Mouse (Mus musculus) kidney, adult 9 months (tissue): ENCODE measurements at regions not wholly inside any gene's neighbourhood (a gene's known extent, or its start where the extent isn't known, plus 50 kb on each side); places are given as distances from the start of the nearest gene placed in this dataset.

ENCODE experiments used
- DNase-seq: peaks from one replicate; pipeline ENCODE4 v3.0.0; 2022

DNA sequence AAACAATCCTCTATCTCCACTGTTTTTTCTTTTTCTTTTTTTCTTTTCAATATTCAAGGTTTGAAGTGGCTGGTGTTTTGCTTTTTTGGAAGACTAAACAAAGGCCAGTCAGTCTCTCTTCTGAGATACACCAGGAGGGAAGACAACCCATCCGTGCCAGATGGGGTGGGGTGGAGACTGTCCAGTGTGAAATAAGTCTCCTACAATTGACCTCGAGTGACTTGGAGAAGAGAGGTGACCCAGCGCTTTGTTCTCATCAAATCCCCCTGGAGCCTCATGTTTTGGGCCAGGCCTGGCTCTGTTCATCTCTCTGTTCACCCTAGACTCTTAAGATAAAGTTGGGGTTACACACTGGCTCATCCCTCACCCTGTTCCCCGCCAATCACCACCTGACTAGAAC, 169.2 kb upstream of the Tbca start:
- DNase-seq = no peak

DNA sequence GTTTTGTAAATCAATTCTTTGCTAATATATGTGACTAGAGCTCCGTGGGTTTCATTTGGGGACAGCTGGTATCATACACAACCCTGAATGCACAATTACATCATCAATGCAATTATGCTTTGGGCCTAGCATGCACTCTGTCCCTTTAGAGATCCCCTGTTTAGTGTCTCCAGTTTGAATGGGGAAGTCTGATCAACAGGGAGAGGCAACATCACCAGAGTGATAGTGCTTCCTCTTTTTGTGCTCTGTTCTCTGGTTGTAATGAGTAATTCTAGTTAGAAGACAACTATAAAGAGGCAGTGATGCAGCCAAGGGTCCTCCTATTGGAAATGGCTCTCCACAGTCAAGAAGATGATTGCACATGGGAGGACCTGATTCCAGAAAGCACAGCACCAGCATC, 158.7 kb upstream of the Tbca start:
- DNase-seq = no peak

- DNase-seq = no peak
Observed at GRCm38 (mm10) chr13:94630685-94631084, 158.0 kb upstream of the Tbca start.

GRCm38 (mm10) chr13:94632730-94633129, 156.0 kb upstream of the Tbca start:
- DNase-seq = no peak

- no peak for DNase-seq
Observed at GRCm38 (mm10) chr13:94640336-94640735, 148.4 kb upstream of the Tbca start.

DNA sequence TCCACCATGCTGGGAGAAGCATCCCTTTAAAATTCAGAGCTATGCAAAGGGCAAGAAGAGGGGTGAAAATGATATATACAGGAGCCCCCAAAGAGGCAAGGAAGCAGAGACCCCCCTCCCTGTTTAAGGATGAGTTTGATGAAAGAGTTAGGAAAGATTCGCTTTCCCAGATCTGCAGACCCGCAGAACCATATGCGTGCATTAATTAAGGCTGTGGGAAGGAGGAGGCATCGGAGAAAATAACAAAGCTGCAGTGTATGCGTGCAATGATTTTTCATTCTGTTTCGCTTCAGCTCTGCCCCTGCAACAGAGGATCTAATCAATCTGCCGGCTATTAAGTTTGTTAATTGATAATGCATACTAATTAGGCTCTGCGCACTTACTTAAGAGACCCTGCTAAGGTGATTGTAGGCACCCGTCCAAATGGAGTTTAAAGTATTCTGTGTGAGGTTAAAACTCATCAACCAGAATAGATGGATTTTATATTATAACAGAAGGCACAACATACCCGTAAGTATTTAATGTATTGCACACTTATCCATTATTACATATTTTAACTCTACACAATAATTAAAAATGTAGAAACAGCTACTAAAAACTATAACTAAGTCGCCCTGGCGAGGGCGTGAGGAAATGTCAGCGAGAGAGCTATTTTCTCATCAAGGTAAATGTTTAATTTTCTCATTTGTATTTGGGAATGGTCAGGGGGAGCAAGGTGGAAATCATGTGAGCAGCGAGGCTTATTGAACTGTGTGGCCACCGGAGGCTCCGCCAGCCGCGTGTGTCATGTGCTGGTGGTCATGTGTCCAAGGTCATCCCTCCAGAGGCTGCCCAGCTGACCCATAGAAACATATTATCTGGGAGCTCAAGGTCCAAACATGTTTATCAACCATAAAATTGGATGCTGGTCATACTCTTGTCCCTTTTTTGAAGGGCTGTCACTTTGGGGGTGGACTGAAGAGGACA, 143.2 kb upstream of the Tbca start:
- peak; percentile 42 for DNase-seq

DNA sequence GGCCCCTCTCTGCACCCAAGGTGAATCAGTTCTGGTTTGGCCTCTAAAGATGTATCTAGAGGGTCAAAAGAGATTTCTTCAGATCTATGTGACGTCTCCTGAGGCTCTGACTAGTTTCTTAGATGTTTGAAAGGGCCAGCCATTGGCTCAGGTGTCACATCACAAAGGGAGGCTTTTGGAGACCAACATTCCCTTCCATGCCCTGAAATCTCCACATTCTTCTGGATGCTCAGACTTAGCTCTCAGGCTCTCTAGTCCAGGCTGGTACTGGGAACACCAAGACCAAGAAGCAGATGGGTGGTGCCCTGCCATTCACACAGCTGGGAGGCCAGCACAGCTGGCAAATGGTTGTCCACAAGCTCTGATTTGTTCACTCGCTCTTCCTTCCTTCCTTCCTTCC, 142.4 kb upstream of the Tbca start:
- DNase-seq = no peak

- peak; percentile 10 for DNase-seq
Observed at GRCm38 (mm10) chr13:94646781-94647555, 141.7 kb upstream of the Tbca start.

DNA sequence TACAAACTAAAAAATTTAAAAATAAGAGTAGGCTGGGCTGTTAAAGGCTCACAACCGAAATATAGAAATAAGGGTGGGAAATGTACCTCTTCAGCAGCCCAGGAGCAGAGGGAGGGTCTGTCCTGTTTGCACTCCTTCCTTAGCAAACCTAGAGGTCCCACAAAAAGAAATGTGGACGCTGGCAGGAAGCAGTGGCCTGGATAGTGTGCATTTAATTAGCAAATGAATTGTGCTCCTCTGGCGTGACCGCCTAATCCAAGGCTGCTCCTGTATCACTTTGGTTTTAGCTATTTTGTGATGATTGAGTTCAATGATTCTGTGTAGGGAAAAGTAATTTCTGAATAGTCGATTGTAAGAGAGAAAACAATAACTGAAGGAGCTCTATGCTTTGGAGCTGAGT, 141.1 kb upstream of the Tbca start:
- DNase-seq = no peak

- no peak for DNase-seq
Observed at GRCm38 (mm10) chr13:94650951-94651350, 137.8 kb upstream of the Tbca start.

DNA sequence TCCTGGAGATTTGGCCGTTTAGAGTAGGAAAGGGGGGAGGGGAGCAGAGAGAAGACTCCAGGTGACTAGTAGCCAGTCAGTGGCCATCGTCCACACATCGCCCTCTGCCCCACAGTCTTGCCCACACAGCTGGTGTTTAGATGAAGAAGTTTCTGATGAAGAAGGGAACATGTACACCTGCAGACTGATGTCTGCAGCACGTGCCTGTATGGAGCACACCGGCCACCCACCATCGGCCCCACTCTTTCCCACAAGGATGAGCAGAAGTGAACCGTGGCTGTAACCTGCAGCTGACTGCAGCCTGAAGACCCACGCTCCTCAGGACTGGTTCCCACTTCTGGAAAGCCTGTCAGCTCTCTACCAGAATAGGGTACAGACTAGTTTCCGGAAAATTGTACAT, 121.1 kb upstream of the Tbca start:
- no peak for DNase-seq

GRCm38 (mm10) chr13:94668276-94668675, 120.4 kb upstream of the Tbca start:
- DNase-seq = no peak

GRCm38 (mm10) chr13:94669106-94669683, 119.5 kb upstream of the Tbca start:
- no peak for DNase-seq

DNA sequence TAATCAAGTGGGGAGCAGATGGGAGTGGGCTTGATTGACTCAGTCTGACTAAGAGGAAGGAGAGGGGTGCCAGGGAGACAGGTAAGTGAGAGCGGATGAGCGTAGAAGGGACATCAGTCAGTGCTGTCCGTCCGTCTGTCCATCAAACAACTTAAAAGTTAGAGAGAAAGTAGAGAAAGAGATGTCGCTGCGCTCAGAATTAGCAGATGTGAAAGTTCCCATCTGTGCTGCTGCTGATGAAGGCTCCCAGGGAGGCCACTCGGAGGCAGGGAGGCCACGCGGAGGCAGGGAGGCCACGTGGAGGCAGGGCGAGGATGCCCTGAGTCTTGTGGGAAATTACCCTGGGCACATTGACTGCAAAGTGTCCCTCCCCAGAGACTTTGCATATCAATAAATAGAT, 118.4 kb upstream of the Tbca start:
- DNase-seq = no peak

- no peak for DNase-seq
Observed at GRCm38 (mm10) chr13:94670961-94671360, 117.7 kb upstream of the Tbca start.

GRCm38 (mm10) chr13:94680492-94681168, 108.1 kb upstream of the Tbca start:
- no peak for DNase-seq

DNA sequence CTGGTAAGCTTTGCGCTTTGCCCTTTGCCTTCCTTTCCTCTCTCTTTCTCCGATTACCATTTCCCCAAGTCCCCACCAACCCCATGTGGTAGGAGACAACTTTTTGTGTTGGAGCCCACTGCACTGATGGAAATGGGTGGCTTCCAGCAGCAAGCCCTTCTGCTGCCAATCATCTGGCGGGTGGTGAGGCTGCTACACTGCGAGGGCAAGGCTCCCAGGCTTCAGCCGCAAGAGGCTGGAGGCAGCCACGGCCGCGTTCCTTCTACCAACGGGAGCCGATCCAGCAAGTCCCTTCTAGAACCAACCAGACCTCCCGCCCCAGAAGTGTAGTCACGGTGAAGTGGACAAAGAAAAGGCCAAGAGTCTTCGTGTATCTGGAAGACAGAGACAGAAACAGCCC, 107.1 kb upstream of the Tbca start:
- no peak for DNase-seq

DNA sequence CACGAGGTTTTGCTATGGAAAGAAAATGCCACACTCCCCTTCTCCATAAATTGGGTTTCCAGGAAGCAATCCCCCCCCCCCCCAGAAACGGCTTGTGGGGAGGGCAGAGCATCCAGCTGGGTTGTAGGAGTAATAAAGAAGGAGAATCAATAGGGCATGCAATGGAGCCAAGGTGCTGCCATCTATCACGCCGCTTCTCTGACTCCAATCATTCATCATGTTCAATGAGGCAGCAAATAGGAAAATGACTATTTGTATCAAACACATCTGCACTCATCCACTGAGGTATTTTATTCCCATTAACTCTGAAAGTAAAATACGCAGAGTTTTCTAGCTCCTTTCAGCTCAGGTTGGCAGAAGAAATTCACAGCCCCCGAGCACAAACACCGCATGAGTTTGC, 103.5 kb upstream of the Tbca start:
- no peak for DNase-seq

DNA sequence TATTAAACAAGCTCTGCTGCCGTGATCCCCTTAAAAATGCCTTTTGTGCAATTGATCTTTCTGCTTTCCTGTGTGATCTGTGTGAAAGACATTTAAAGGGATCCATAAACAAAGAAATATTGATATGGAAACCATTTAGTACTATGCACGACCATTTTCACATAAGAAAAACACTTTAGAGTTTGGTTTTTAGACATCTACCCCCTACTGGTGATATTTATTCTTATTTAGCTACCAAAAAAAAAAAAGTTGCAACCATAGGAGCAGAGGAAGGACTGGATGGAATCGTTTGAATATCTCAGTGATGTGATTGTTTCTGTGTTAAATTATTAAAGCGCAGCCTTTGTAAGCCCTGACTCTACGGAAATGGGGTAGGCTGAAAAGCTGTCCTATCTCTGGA, 101.4 kb upstream of the Tbca start:
- no peak for DNase-seq

- no peak for DNase-seq
Observed at GRCm38 (mm10) chr13:94706641-94707053, 82.1 kb upstream of the Tbca start.

DNA sequence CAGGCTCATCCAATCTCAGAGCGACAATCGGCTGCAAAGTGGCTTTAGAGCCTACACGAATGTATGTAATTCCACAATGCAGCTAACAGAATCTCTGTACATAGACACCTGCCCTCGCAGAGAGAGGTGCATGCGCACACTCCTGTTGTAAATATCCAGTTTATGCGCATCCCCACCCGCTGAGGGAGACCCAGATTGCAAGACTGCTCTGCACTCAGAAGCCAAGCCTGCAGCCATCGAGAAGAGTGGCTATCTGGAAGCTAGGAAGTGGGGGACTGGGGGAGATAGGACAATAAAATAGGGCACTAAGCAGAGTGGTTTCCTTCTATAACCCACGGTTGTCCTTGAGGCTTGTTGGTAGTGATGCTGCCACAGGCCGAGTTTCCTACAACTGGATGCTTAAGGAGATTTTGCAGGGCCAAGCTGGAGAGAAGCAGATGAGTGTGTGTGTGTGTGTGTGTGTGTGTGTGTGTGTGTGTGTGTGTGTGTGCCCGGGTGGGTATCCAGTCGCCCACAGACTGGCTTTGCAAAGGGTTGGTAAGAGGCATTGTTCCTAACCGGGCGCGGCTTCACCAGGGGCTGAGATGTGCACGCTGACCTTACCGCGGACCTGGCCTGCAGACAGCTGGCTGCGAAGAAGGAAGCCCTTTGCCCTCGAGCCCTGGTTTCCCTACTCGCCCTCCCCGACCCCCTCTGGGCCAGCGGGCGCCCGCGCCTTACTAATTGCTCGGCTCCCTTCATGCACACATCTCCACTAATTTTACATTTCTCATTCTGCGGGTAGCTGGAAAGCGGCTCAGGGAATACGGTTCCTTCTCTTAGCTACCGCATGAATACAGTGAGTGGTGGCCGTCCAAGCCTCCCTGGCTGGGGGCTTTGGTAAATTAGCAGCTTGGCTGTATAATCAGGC, 81.1 kb upstream of the Tbca start:
- no peak for DNase-seq

DNA sequence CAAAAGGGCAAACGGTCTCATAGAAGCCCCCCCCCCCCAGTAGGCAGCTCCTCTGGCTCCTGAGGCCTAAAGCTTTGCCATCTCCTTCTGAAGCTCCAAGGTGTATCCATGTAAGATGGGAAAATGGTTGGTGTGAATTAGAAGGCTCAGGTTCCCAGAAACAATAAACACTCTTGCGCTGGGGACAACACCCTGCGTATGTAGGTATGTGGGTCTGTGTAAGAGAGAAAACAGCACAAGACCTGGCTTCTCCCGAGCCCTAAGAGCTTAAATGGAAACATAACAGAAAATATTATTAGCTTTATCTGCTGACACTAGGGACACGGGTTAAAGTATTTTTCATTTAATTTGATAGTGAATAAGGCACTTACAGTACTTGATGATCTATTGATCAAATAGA, 79.9 kb upstream of the Tbca start:
- no peak for DNase-seq
